Mouse (Mus musculus) ES-Bruce4 (cell line): ENCODE results near the gene Lgr4.

Experiments used
- CTCF ChIP-seq: IDR thresholded peaks from one replicate; pipeline ENCODE4 v1.8.1; 2011; ENCODE audit warnings: low read depth, low read length
- POLR2A ChIP-seq: IDR thresholded peaks from one replicate; pipeline ENCODE4 v1.8.1; 2011; ENCODE audit warnings: low read length; ENCODE audit not compliant: insufficient read depth

DNA sequence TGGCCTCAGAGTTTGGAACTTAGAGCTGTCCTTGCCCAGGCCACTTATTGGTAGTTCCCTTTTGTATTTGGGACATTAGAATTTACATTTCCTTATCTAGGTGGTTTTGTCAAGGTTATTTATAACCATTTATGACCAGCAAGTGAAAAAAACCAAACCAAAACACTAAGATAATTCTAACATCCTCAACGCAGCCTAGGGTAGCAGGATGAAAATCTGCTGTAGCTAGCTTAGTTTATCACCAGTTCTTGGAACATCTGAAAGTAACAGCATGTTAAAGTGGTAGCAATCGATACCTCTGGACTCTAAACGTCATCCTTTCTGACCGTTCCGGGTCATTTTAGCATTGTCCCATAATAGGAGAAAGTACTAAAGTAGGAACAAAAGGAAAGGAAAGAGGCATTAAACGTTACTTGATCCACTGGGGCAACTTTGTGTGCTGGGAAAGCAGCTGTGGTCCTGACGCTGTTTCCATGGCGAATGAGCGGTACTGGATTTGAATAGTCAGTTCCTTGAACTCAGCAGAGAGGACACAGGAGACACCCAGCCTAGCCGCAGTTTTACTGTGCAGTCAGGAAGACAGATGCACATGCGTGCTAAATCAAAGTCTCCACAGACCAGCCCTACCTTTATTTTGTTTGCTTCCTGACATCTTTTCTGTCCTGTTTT is 42.1 kb downstream of the Lgr4 start:
- TF ChIP-seq POLR2A (no peak), CTCF (no peak)
